Comparison of ENCODE assay signal across 8 mouse cellular contexts in genomic region chr4:130341691-130342090, GRCm38 (mm10). TPM values are rescaled to one million over a fixed set of nuclear protein-coding genes. Genes with fewer than 3 reads are reported as not detected.
DNase-seq lines count a peak whose midpoint lies in the region; ATAC-seq and TF ChIP-seq lines count a peak whose summit lies in the region.

No protein-coding gene starts in this region.

- no peaks in the 10 kb centered on the region for H3K4me1 ChIP-seq in forebrain, embryonic 11.5 days (replicated peaks; ENCODE audit: control insufficient read depth, insufficient read depth, low read length)
- H3K4me1 ChIP-seq in forebrain, embryonic 15.5 days, result no peaks in the 10 kb centered on the region
- H3K4me1 ChIP-seq in liver, embryonic 14.5 days (replicated peaks; ENCODE audit: control insufficient read depth in 2 of 2, insufficient read depth in 2 of 2, low read length in 1 of 2), result no peaks in the 10 kb centered on the region; a peak in 1 of 4 replicates

- no peak for TF ChIP-seq EP300 in liver, embryonic 14.5 days (IDR thresholded peaks at IDR 0.05; ENCODE audit: low read depth)

- no peak overlapping the region for H3K4me3 ChIP-seq in forebrain, embryonic 11.5 days (ENCODE audit: low read depth, low read length)
- no peak overlapping the region for H3K4me3 ChIP-seq in forebrain, embryonic 15.5 days
- no peak overlapping the region for H3K4me3 ChIP-seq in liver, embryonic 14.5 days (ENCODE audit: insufficient read depth in 1 of 2, low read depth in 2 of 2, low read length in 2 of 2)

- no peak overlapping the region for H3K9ac ChIP-seq in forebrain, embryonic 11.5 days (ENCODE audit: low read length)
- H3K9ac ChIP-seq in forebrain, embryonic 15.5 days (replicated peaks), result no peak overlapping the region
- no peak overlapping the region for H3K9ac ChIP-seq in liver, embryonic 14.5 days (replicated peaks)

- no peak overlapping the region for H3K4me2 ChIP-seq in forebrain, embryonic 11.5 days (ENCODE audit: low read depth, low read length, severe bottlenecking)
- no peak overlapping the region for H3K4me2 ChIP-seq in forebrain, embryonic 15.5 days (replicated peaks)
- no peak overlapping the region for H3K4me2 ChIP-seq in liver, embryonic 14.5 days (ENCODE audit: low read depth)

- 33% methylated on average over 4 of the region's 4 CpGs for WGBS in forebrain, embryonic 11.5 days
- 21% methylated on average over 4 of the region's 4 CpGs for WGBS in forebrain, embryonic 15.5 days
- 22% methylated on average over 4 of the region's 4 CpGs for WGBS in liver, embryonic 14.5 days (ENCODE audit: insufficient replicate concordance)

- H3K36me3 ChIP-seq in forebrain, embryonic 11.5 days (ENCODE audit: control insufficient read depth, insufficient read depth, low read length), result no peaks in the 10 kb centered on the region; the same call in 1 of the 2 replicates
- peaks cover 27% of the 10 kb centered on the region for H3K36me3 ChIP-seq in forebrain, embryonic 15.5 days
- H3K36me3 ChIP-seq in liver, embryonic 14.5 days (replicated peaks; ENCODE audit: control insufficient read depth, insufficient read depth, low read depth), result peaks cover 4% of the 10 kb centered on the region

- H3K27ac ChIP-seq in forebrain, embryonic 11.5 days (ENCODE audit: low read depth, low read length), result no peak overlapping the region
- H3K27ac ChIP-seq in forebrain, embryonic 15.5 days (replicated peaks), result no peak overlapping the region
- H3K27ac ChIP-seq in liver, embryonic 14.5 days, result no peak overlapping the region

- no peaks in the 10 kb centered on the region for H3K27me3 ChIP-seq in forebrain, embryonic 11.5 days (ENCODE audit: control insufficient read depth, insufficient read depth, low read length)
- H3K27me3 ChIP-seq in forebrain, embryonic 15.5 days, result no peaks in the 10 kb centered on the region
- no peaks in the 10 kb centered on the region for H3K27me3 ChIP-seq in liver, embryonic 14.5 days (ENCODE audit: control insufficient read depth, insufficient read depth, low read length)

- TF ChIP-seq CTCF in liver, embryonic 14.5 days (IDR thresholded peaks at IDR 0.05; ENCODE audit: low read depth), result peak; percentile 83

- DNase-seq in forebrain, embryonic 11.5 days (ENCODE audit: low spot score), result peak; percentile 71
- peak; percentile 43 for DNase-seq in urinary bladder, postnatal 14 days (ENCODE audit: low spot score)
- no peak for DNase-seq in urinary bladder, postnatal 10 days (ENCODE audit: low spot score)
- peak; percentile 80 for DNase-seq in embryo, embryonic 10.5 days (ENCODE audit: low spot score)
- peak; percentile 74 for DNase-seq in induced T-regulatory cell, adult 2 months (ENCODE audit: low read depth)
- peak; percentile 37 to 42 (median 40) for DNase-seq in liver, embryonic 14.5 days (ENCODE audit: low read depth in 3 of 3, low spot score in 3 of 3)
- peak; percentile 33 for DNase-seq in right cerebral cortex, postnatal 4 days

- ATAC-seq in forebrain, embryonic 11.5 days (replicated peaks; ENCODE audit: low FRiP score), result no peak
- no peak for ATAC-seq in forebrain, embryonic 15.5 days (replicated peaks)
- ATAC-seq in liver, embryonic 14.5 days (ENCODE audit: insufficient read depth), result no peak

- H3K9me3 ChIP-seq in forebrain, embryonic 11.5 days (ENCODE audit: control insufficient read depth, low read length), result no peaks in the 10 kb centered on the region
- no peaks in the 10 kb centered on the region for H3K9me3 ChIP-seq in forebrain, embryonic 15.5 days
- no peaks in the 10 kb centered on the region for H3K9me3 ChIP-seq in liver, embryonic 14.5 days (ENCODE audit: control insufficient read depth, low read length)

RNA-seq across cellular contexts. Expression of gene Zcchc17, which starts 18.1 kb away (rescaled TPM):
- 71.0 and 77.0 TPM in 2 replicates for polyA plus RNA-seq in forebrain, embryonic 11.5 days (2014; fragmentation: Nextera tagmentation; extraction: Ambion mirVana)
- 84.3 and 85.0 TPM in 2 replicates for polyA plus RNA-seq in forebrain, embryonic 15.5 days (2015; fragmentation: Nextera tagmentation; extraction: Ambion mirVana)
- 10.8 and 17.1 TPM in 2 replicates for polyA plus RNA-seq in liver, embryonic 14.5 days (2012; rRNA removed)
- 44.9 and 49.7 TPM in 2 replicates for polyA plus RNA-seq in liver, embryonic 14.5 days (2014; fragmentation: Nextera tagmentation; extraction: Ambion mirVana)

RNA-seq across cellular contexts. Expression of gene Snrnp40, which starts 18.2 kb away (rescaled TPM):
- 214 and 238 TPM in 2 replicates for polyA plus RNA-seq in forebrain, embryonic 11.5 days (2014; fragmentation: Nextera tagmentation; extraction: Ambion mirVana)
- polyA plus RNA-seq in forebrain, embryonic 15.5 days (2015; fragmentation: Nextera tagmentation; extraction: Ambion mirVana), result 135 and 148 TPM in 2 replicates
- 39.8 and 50.3 TPM in 2 replicates for polyA plus RNA-seq in liver, embryonic 14.5 days (2012; rRNA removed)
- 74.6 and 77.2 TPM in 2 replicates for polyA plus RNA-seq in liver, embryonic 14.5 days (2014; fragmentation: Nextera tagmentation; extraction: Ambion mirVana)

RNA-seq across cellular contexts. Expression of gene Gm10570, which starts 33.2 kb away (rescaled TPM):
- not detected in 2 replicates for polyA plus RNA-seq in forebrain, embryonic 11.5 days (2014; fragmentation: Nextera tagmentation; extraction: Ambion mirVana)
- polyA plus RNA-seq in forebrain, embryonic 15.5 days (2015; fragmentation: Nextera tagmentation; extraction: Ambion mirVana), result 0.55 and 1.1 TPM in 2 replicates
- 0.08 TPM in 1 of 2 replicates, not detected in the other for polyA plus RNA-seq in liver, embryonic 14.5 days (2012; rRNA removed)
- polyA plus RNA-seq in liver, embryonic 14.5 days (2014; fragmentation: Nextera tagmentation; extraction: Ambion mirVana), result not detected in 2 replicates

RNA-seq across cellular contexts. Expression of gene Fabp3, which starts 33.3 kb away (rescaled TPM):
- polyA plus RNA-seq in forebrain, embryonic 11.5 days (2014; fragmentation: Nextera tagmentation; extraction: Ambion mirVana), result 10.7 and 10.9 TPM in 2 replicates
- polyA plus RNA-seq in forebrain, embryonic 15.5 days (2015; fragmentation: Nextera tagmentation; extraction: Ambion mirVana), result 95.6 and 102 TPM in 2 replicates
- polyA plus RNA-seq in liver, embryonic 14.5 days (2012; rRNA removed), result 0.15 and 0.61 TPM in 2 replicates
- 0.22 and 0.29 TPM in 2 replicates for polyA plus RNA-seq in liver, embryonic 14.5 days (2014; fragmentation: Nextera tagmentation; extraction: Ambion mirVana)
